Mouse (Mus musculus): ENCODE data around the gene Intu.

DNA sequence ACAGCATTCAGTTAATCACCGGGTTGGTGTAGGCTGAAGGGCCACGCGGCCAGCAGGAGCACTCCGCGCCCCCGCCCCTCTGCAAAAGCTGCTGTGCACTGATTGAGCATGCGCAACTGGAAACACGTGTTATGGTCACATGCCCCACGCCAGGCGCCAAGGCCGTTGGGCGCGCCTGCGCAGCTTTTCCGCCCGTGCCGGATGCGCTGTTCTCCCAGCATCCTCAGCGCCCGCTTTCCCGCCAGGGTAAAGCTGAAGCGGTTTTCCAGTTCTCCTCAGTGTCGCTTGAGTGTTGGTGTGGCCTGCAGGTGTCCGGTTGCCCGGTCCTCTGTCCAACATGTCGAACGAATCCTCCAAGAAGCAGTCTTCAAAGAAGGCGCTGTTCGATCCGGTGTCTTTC is 177.6 kb downstream of the Intu start, which contains the start of gene Slc25a31:
- TF ChIP-seq CTCF (IDR thresholded peaks at IDR 0.05; ENCODE audit: low read depth) (no peak), EP300 (IDR thresholded peaks at IDR 0.05; ENCODE audit: low read depth) (no peak)
